Mouse (Mus musculus) liver, postnatal 0 days (tissue): Measurements from ENCODE around the gene Padi4.

Source experiments
- CTCF ChIP-seq: sonication (generic); IDR thresholded peaks from 2 replicates; pipeline ENCODE4 v1.5.1; 2016; ENCODE audit warnings: antibody characterized with exemption, low read depth
- EP300 ChIP-seq: IDR thresholded peaks from 2 replicates; pipeline ENCODE4 v1.6.1; 2016; ENCODE audit warnings: antibody characterized with exemption, low read depth, mild to moderate bottlenecking

DNA sequence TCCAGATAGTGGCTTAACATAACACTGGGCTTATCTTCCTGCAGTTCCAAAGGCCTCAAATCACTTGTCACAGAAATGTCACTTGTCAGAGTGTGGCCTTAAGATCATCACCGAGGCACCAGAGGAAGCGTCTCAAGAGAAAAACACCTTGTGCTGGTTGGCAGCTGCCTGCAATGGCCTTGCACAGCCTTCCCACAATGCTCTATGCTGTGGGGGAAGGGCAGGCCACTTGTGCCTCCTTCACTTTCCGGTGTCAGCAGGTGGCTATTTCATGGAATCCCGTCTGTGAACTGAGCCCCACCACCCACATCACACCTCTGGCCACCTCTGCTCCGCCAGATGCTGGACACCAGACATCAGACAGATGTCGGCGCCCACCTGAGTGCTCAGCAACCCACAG, 20.7 kb downstream of the Padi4 start:
- no peak for TF ChIP-seq CTCF
- no peak for TF ChIP-seq EP300
